Mouse (Mus musculus): ENCODE data around the gene Fam19a1. TPM values are rescaled to one million over a fixed set of nuclear protein-coding genes. Genes with fewer than 3 reads are reported as not detected.
A peak's percentile ranks its signal among the peaks of the same experiment; 100 is the strongest.

Gene Fam19a1
- polyA plus RNA-seq, 1 experiment from 2014 or later = 1.1 TPM

DNA sequence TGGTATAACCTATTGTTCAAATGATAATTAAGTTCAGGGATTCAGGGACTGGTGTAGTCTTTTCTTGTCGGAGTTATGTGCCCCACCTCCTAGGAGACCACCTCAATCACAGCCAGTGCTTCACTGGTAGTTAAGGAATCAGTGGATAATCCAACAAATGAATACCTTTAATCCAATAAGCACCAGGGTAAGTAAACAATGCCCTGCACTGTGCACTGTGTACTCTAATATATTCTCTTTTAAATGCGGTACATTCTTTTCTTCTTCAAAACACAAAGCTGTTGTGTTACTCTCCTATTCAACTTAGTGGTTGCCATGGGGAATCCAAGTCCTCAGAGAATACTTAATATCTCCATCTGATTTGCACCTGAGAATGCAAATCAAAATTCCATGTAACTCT lies 260.3 kb downstream of the Fam19a1 start:
- H3K27me3 ChIP-seq (ENCODE audit: control insufficient read depth, insufficient read depth, low read length) = no peaks in the 10 kb centered on the region
- WGBS = 32% methylated on average over 2 of the region's 2 CpGs
- H3K27ac ChIP-seq (ENCODE audit: low read depth, low read length) = no peak overlapping the region
- no peak overlapping the region for H3K9ac ChIP-seq (ENCODE audit: low read length)
- H3K4me1 ChIP-seq (ENCODE audit: control insufficient read depth, insufficient read depth, low read length) = peaks cover 5% of the 10 kb centered on the region; the same call in 1 of the 2 replicates
- no peaks in the 10 kb centered on the region for H3K36me3 ChIP-seq (ENCODE audit: control insufficient read depth, insufficient read depth, low read length)
- no peaks in the 10 kb centered on the region for H3K9me3 ChIP-seq (ENCODE audit: control insufficient read depth, low read length)
- H3K4me2 ChIP-seq = no peak overlapping the region
- DNase-seq (ENCODE audit: low spot score, missing footprints) (peak; percentile 85), ATAC-seq (ENCODE audit: low FRiP score) (peak; percentile 94)
- H3K4me3 ChIP-seq (ENCODE audit: low read depth, low read length) = no peak overlapping the region

DNA sequence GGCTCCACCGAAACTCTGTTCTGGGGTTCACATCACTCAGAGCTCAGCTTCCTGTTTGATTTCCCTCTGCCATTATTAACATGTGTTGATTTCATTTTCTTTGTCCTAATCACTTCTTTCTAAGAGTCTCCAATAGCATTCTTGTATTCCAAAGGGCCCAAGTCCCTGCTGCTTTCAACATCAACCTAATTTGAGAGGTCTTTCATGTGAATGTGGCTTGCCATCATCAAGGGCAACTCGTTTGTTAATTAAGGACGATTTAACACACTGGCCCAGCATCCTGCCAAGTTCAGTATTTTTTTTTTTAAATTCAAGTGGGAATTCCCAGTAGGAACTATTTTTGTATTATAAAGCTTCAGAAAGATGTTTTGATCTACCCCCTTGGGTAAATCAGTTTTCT lies 263.8 kb downstream of the Fam19a1 start:
- ATAC-seq (ENCODE audit: low FRiP score) = no peak
- DNase-seq (ENCODE audit: low spot score, missing footprints) = no peak
- 78% methylated on average over 3 of the region's 3 CpGs for WGBS

DNA sequence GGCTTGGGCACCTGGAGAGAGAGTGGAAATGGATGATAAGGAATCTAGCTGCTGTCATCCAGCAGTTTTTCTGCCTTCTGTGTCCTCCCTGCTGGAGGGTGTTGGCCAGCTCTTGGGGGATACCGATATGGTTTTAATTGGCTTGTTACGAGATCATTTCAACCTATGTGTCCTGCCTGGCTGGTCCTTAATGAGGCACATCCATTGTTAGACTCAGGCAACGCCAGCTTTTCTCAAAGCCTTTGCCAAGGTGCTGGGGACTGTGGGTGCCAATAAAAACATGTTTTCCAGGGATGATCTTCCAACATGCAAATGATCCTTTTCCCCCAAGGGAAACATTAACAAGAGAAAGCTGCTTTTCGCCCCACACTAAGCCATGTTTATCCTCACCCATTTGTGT lies 266.3 kb downstream of the Fam19a1 start:
- H3K4me1 ChIP-seq (ENCODE audit: control insufficient read depth, insufficient read depth, low read length) = no peaks in the 10 kb centered on the region
- H3K36me3 ChIP-seq (ENCODE audit: control insufficient read depth, insufficient read depth, low read length) = no peaks in the 10 kb centered on the region
- no peaks in the 10 kb centered on the region for H3K27me3 ChIP-seq (ENCODE audit: control insufficient read depth, insufficient read depth, low read length)
- 64% methylated on average over 4 of the region's 4 CpGs for WGBS
- no peak overlapping the region for H3K9ac ChIP-seq (ENCODE audit: low read length)
- DNase-seq (ENCODE audit: low spot score, missing footprints) = no peak
- H3K4me2 ChIP-seq = no peak overlapping the region
- no peak overlapping the region for H3K27ac ChIP-seq (ENCODE audit: low read depth, low read length)
- no peak for ATAC-seq (ENCODE audit: low FRiP score)
- no peaks in the 10 kb centered on the region for H3K9me3 ChIP-seq (ENCODE audit: control insufficient read depth, low read length)
- H3K4me3 ChIP-seq (ENCODE audit: low read depth, low read length) = no peak overlapping the region

More for the DNA sequence above, 263.8 kb downstream of the Fam19a1 start:
- Histone ChIP-seq H3K4me1 (ENCODE audit: control insufficient read depth, insufficient read depth, low read length) (peaks cover 5% of the 10 kb centered on the region; the same call in 1 of the 2 replicates), H3K27ac (ENCODE audit: low read depth, low read length) (no peak overlapping the region), H3K4me3 (ENCODE audit: low read depth, low read length) (no peak overlapping the region), H3K36me3 (ENCODE audit: control insufficient read depth, insufficient read depth, low read length) (no peaks in the 10 kb centered on the region), H3K9me3 (ENCODE audit: control insufficient read depth, low read length) (no peaks in the 10 kb centered on the region), H3K27me3 (ENCODE audit: control insufficient read depth, insufficient read depth, low read length) (no peaks in the 10 kb centered on the region), H3K9ac (ENCODE audit: low read length) (no peak overlapping the region), H3K4me2 (no peak overlapping the region)

DNA sequence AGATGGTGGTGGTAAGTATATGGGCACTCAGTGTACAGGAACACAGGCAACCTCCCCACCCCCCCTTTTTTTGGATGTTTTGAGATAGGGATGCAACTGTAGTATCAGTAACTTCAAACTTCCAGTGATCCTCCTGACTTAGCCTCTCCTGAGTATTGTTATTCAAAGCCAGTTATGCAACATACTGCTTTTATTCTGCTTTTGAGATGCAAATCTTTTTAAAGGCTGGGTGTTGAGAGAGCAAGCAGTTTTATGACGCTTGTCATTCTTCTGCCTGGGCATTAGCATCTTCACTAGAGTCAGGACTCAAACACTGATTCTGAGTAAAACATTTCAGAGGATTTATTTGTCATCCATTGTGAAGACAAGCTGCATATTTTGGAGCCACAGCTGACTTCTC lies 271.5 kb downstream of the Fam19a1 start:
- no peak overlapping the region for H3K4me3 ChIP-seq (ENCODE audit: low read depth, low read length)
- H3K4me1 ChIP-seq (ENCODE audit: control insufficient read depth, insufficient read depth, low read length) = no peaks in the 10 kb centered on the region
- 63% methylated on average over 1 of the region's 1 CpGs for WGBS
- no peak overlapping the region for H3K4me2 ChIP-seq
- H3K9ac ChIP-seq (ENCODE audit: low read length) = no peak overlapping the region
- H3K27ac ChIP-seq (ENCODE audit: low read depth, low read length) = no peak overlapping the region
- H3K27me3 ChIP-seq (ENCODE audit: control insufficient read depth, insufficient read depth, low read length) = no peaks in the 10 kb centered on the region
- no peaks in the 10 kb centered on the region for H3K9me3 ChIP-seq (ENCODE audit: control insufficient read depth, low read length)
- DNase-seq (ENCODE audit: low spot score, missing footprints) (no peak), ATAC-seq (ENCODE audit: low FRiP score) (no peak)
- H3K36me3 ChIP-seq (ENCODE audit: control insufficient read depth, insufficient read depth, low read length) = no peaks in the 10 kb centered on the region

DNA sequence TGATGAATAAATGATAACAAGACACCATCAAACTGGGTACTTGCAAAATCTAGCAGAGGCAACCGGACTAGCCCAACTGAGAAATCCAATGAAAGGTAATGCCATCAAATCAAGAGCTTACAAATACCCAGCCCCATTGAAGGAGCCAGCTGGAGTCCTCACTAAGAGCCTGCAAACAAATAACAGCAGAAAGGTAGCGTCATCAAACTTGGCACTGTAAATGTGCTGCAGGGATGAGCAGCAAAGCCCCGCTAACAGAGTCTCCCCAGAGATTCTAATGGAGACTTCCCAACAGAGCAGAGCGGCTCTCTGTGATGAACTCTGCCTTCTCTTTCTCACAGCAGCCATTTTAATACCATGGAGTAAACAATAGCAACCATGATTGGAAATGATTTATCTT lies 305.9 kb downstream of the Fam19a1 start:
- WGBS = 82% methylated on average over 4 of the region's 4 CpGs
- H3K27ac ChIP-seq (ENCODE audit: low read depth, low read length) = no peak overlapping the region
- H3K36me3 ChIP-seq (ENCODE audit: control insufficient read depth, insufficient read depth, low read length) = no peaks in the 10 kb centered on the region
- H3K9me3 ChIP-seq (ENCODE audit: control insufficient read depth, low read length) = no peaks in the 10 kb centered on the region
- H3K4me2 ChIP-seq = no peak overlapping the region
- H3K27me3 ChIP-seq (ENCODE audit: control insufficient read depth, insufficient read depth, low read length) = no peaks in the 10 kb centered on the region
- no peak for ATAC-seq (ENCODE audit: low FRiP score)
- no peak overlapping the region for H3K9ac ChIP-seq (ENCODE audit: low read length)
- peaks cover 3% of the 10 kb centered on the region; the same call in 1 of the 2 replicates for H3K4me1 ChIP-seq (ENCODE audit: control insufficient read depth, insufficient read depth, low read length)
- H3K4me3 ChIP-seq (ENCODE audit: low read depth, low read length) = no peak overlapping the region
- no peak for DNase-seq (ENCODE audit: low spot score, missing footprints)

DNA sequence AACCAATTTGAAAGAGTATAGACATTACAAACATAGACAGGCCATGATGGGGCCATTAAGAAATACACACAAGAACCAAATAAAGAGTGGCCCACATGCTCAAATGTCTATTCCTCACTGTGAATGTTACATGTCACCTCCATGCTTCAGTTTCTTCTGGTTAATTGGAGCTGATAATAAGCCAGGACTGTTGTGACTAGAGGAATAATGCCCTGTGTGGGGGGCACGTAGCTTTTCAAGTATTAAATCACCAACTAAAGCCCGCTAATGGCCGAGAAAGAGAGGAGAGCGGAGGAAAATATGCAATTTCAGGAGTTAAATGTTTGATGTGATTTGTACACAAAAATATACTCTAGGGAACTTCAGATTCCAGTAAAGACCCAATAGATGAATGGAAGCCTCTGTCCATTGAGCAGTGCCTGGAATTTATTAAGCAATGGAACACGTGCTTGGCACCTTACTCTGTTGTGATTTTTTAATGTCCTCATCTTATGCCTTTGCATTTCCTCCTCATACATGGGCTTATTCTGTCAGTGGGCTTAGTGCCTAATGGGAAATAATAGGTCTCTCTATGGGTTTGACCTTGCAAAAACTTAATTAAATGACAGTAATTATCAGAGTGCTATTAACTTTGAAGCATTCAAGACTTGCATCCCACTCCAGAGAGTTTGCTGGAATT lies 306.9 kb downstream of the Fam19a1 start:
- Histone ChIP-seq H3K9me3 (ENCODE audit: control insufficient read depth, low read length) (no peaks in the 10 kb centered on the region), H3K36me3 (ENCODE audit: control insufficient read depth, insufficient read depth, low read length) (no peaks in the 10 kb centered on the region), H3K27ac (ENCODE audit: low read depth, low read length) (no peak overlapping the region), H3K9ac (ENCODE audit: low read length) (no peak overlapping the region), H3K4me2 (no peak overlapping the region), H3K4me1 (ENCODE audit: control insufficient read depth, insufficient read depth, low read length) (peaks cover 3% of the 10 kb centered on the region; the same call in 1 of the 2 replicates), H3K27me3 (ENCODE audit: control insufficient read depth, insufficient read depth, low read length) (no peaks in the 10 kb centered on the region), H3K4me3 (ENCODE audit: low read depth, low read length) (no peak overlapping the region)
- no peak for DNase-seq (ENCODE audit: low spot score, missing footprints)
- 79% methylated on average over 5 of the region's 5 CpGs for WGBS
- peak; percentile 33 for ATAC-seq (ENCODE audit: low FRiP score)

DNA sequence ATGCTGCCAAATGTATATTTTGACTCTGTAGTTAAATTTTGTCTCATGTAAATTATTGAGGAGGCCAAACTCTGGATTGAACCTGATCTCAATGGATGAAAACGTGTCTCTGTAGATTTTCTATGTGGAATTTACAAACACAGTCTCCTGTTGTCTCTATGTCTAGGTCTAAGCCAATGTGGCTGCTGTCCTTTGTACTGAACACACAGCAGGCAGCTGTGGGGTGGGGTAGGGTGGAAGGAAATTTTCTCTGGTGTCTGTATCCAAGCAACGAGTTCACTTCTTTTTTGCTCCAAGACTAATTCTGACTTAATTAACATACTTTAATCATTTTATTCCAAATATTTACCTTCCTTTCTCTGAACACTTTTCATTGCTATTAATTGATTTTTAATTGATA lies 307.6 kb downstream of the Fam19a1 start:
- Histone ChIP-seq H3K4me3 (ENCODE audit: low read depth, low read length) (no peak overlapping the region), H3K27ac (ENCODE audit: low read depth, low read length) (no peak overlapping the region), H3K4me1 (ENCODE audit: control insufficient read depth, insufficient read depth, low read length) (peaks cover 3% of the 10 kb centered on the region; the same call in 1 of the 2 replicates), H3K4me2 (no peak overlapping the region), H3K9me3 (ENCODE audit: control insufficient read depth, low read length) (no peaks in the 10 kb centered on the region), H3K9ac (ENCODE audit: low read length) (no peak overlapping the region), H3K36me3 (ENCODE audit: control insufficient read depth, insufficient read depth, low read length) (no peaks in the 10 kb centered on the region), H3K27me3 (ENCODE audit: control insufficient read depth, insufficient read depth, low read length) (no peaks in the 10 kb centered on the region)
- 17% methylated on average over 2 of the region's 2 CpGs for WGBS
- ATAC-seq (ENCODE audit: low FRiP score) (peak; percentile 91), DNase-seq (ENCODE audit: low spot score, missing footprints) (peak; percentile 88)

DNA sequence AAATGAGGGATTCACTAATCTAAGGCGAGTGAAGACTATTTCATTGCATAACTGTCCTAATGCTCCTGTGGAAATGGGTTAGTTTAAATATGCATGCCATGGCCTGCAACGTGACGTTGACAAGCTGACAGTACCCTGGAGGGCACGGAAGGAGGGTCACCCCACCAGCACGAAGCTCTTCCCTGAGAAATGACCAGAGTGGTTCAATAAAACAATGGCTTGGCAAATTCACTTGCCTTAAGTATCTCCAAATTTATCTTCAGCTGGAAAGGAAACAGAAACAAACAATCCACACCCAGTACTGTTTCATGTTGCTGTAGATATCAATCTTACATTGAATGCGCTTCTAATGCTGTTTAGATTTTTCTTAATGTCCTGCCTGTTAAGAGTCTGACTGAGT lies 316.4 kb downstream of the Fam19a1 start:
- WGBS = 80% methylated on average over 6 of the region's 6 CpGs
- no peaks in the 10 kb centered on the region for H3K4me1 ChIP-seq (ENCODE audit: control insufficient read depth, insufficient read depth, low read length)
- no peak overlapping the region for H3K4me3 ChIP-seq (ENCODE audit: low read depth, low read length)

DNA sequence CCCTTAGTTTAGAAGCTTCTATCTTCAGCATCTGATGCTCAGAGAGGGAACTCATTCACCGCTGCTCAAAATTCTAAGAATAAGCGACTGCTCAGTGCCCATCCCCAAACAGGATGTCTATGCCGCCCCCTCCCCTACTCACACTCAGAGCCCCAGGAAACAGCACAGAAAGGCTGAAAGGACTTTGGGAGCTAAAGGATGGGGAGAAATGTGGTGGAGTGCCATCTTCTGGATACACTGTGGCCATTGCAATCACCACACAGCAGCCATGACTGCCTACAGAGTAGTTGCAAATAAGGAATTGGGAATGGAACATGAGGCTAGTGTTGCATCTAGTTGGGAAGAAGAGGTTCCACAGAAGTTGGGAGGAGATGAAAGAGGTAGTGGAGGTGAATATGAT lies 319.4 kb downstream of the Fam19a1 start:
- H3K27me3 ChIP-seq (ENCODE audit: control insufficient read depth, insufficient read depth, low read length) = no peaks in the 10 kb centered on the region
- no peak overlapping the region for H3K4me3 ChIP-seq (ENCODE audit: low read depth, low read length)
- ATAC-seq (ENCODE audit: low FRiP score) (no peak), DNase-seq (ENCODE audit: low spot score, missing footprints) (no peak)
- no peak overlapping the region for H3K9ac ChIP-seq (ENCODE audit: low read length)
- no peak overlapping the region for H3K4me2 ChIP-seq
- H3K27ac ChIP-seq (ENCODE audit: low read depth, low read length) = no peak overlapping the region
- no peaks in the 10 kb centered on the region for H3K9me3 ChIP-seq (ENCODE audit: control insufficient read depth, low read length)
- WGBS = 67% methylated on average over 3 of the region's 3 CpGs
- H3K4me1 ChIP-seq (ENCODE audit: control insufficient read depth, insufficient read depth, low read length) = no peaks in the 10 kb centered on the region
- H3K36me3 ChIP-seq (ENCODE audit: control insufficient read depth, insufficient read depth, low read length) = no peaks in the 10 kb centered on the region

More for the DNA sequence above, 316.4 kb downstream of the Fam19a1 start:
- DNase-seq (ENCODE audit: low spot score, missing footprints) (peak; percentile 54), ATAC-seq (ENCODE audit: low FRiP score) (no peak)
- Histone ChIP-seq H3K27ac (ENCODE audit: low read depth, low read length) (no peak overlapping the region), H3K9ac (ENCODE audit: low read length) (no peak overlapping the region), H3K36me3 (ENCODE audit: control insufficient read depth, insufficient read depth, low read length) (no peaks in the 10 kb centered on the region), H3K27me3 (ENCODE audit: control insufficient read depth, insufficient read depth, low read length) (no peaks in the 10 kb centered on the region), H3K9me3 (ENCODE audit: control insufficient read depth, low read length) (no peaks in the 10 kb centered on the region), H3K4me2 (no peak overlapping the region)
